Mouse (Mus musculus) thymus, adult 2 months (tissue): ENCODE data around the gene March7. TPM values are rescaled to one million over a fixed set of nuclear protein-coding genes. Genes with fewer than 3 reads are reported as not detected.

ENCODE experiments used
- DNase-seq: peaks from one replicate; pipeline ENCODE4 v3.0.0; 2021
- H3K27ac ChIP-seq: fragments of 200-500 bp; 2 replicates; pipeline ENCODE4 v1.5.1; 2012; ENCODE audit warnings: low read length, control low read depth; ENCODE audit not compliant: control insufficient read depth, insufficient read depth
- H3K27me3 ChIP-seq: fragments of 200-500 bp; 2 replicates; pipeline ENCODE4 v1.6.1; 2012; ENCODE audit warnings: mild to moderate bottlenecking, low read length, moderate library complexity, mixed read lengths; ENCODE audit not compliant: control insufficient read depth, insufficient read depth
- H3K36me3 ChIP-seq: fragments of 200-500 bp; 2 replicates; pipeline ENCODE4 v1.6.1; 2012; ENCODE audit warnings: mild to moderate bottlenecking, low read length, moderate library complexity; ENCODE audit not compliant: control insufficient read depth, insufficient read depth
- H3K4me1 ChIP-seq: fragments of 200-500 bp; replicated peaks from 2 replicates; pipeline ENCODE4 v1.6.1; 2012; ENCODE audit warnings: low read length; ENCODE audit not compliant: control insufficient read depth, insufficient read depth
- H3K4me3 ChIP-seq: fragments of 200-500 bp; 2 replicates; pipeline ENCODE4 v1.5.1; 2012; ENCODE audit warnings: mild to moderate bottlenecking, low read length, control low read depth, moderate library complexity; ENCODE audit not compliant: control insufficient read depth, insufficient read depth
- CTCF ChIP-seq: fragments of 200-500 bp; IDR thresholded peaks from 2 replicates; pipeline ENCODE4 v1.5.1; 2012; ENCODE audit warnings: mild to moderate bottlenecking, control low read depth, low read length, moderate library complexity, borderline replicate concordance; ENCODE audit not compliant: control insufficient read depth, poor library complexity, insufficient read depth; ENCODE audit errors: extremely low read depth
- POLR2A ChIP-seq: fragments of 200-500 bp; IDR thresholded peaks from 2 replicates; pipeline ENCODE4 v1.6.1; 2012; ENCODE audit warnings: mild to moderate bottlenecking, low read length, control low read depth, moderate library complexity; ENCODE audit not compliant: control insufficient read depth, poor library complexity, insufficient read depth; ENCODE audit errors: extremely low read depth
- WGBS: fragments of 180-500 bp; shearing (Covaris S2); methylation state at CpG from one replicate; pipeline ENCODE4 v1.1.7; 2018; 5-methylcytosine and 5-hydroxymethylcytosine counted together
- polyA plus RNA-seq: library from polyadenylated mRNA; depleted of rRNA; stranded (reverse); fragments of >200 nt; gene quantifications from 2 replicates; pipeline ENCODE4 v1.2.3, GENCODE M21; 2012

The March7 gene
- polyA plus RNA-seq, 1 experiment, result 23.3 TPM

DNA sequence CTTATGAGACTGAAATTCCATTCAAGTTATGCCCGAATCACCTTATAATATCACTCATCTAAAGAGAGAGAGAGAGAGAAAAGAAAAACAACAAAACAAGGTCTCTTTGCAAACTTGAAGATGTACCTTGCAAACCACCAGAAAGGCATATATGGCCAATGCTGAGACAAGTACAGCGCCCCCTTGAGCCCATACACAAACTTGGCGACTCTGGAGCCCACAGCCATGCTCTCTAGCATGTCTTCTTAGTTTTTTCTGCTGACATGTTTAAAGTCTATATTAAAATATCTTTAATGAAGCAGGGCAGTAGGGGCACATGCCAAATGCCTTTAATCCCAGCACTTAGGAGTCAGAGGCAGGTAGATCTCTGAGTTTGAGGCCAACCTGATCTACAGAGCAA lies 36.5 kb upstream of the March7 start:
- DNase-seq, result no peak
- H3K36me3 ChIP-seq, result no peaks in the 10 kb centered on the region
- no peak overlapping the region for H3K4me3 ChIP-seq
- no peak overlapping the region for H3K27ac ChIP-seq
- H3K27me3 ChIP-seq, result no peaks in the 10 kb centered on the region
- 69% methylated on average over 3 of the region's 3 CpGs for WGBS
- TF ChIP-seq CTCF, result no peak
- no peak for TF ChIP-seq POLR2A
- H3K4me1 ChIP-seq, result peaks cover 9% of the 10 kb centered on the region

DNA sequence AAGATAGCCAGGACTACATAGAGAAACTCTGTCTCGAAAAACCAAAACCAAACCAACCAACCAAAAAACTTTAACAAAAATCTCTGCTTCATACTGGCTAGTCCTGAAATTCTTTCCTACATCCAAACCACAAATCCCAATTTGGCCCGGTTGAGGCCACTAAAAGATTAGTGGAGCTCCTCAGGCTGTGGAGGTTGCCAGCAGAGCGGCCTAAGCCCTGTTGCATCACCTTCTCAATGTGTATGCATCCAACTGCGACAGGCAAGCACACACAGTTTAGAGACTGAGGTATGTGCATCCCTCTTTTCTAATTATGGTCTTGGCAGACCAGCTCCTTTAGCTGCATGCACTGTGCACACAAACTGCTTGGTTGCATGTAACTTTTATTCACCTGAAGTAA lies 36.1 kb upstream of the March7 start:
- 93% methylated on average over 4 of the region's 4 CpGs for WGBS
- H3K36me3 ChIP-seq, result no peaks in the 10 kb centered on the region
- H3K27me3 ChIP-seq, result no peaks in the 10 kb centered on the region
- H3K4me1 ChIP-seq, result peaks cover 9% of the 10 kb centered on the region
- no peak overlapping the region for H3K4me3 ChIP-seq
- no peak overlapping the region for H3K27ac ChIP-seq
- TF ChIP-seq CTCF, result no peak
- TF ChIP-seq POLR2A, result no peak
- DNase-seq, result no peak

DNA sequence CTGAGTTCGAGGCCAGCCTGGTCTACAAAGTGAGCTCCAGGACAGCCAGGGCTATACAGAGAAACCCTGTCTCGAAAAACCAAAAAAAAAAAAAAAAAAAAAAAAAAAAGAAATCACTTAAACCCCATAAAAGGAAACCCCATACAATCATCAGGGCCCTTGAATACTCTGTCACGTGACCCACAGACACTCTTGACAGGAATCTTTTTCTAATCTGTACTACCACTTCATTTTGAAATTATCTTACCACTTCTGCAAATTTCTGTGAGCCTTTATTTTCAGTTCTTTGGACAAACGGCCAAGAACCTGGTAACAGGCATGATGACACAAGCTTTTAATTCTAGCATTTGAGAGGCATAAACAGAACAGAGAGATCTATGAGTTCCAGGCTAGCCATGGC lies 34.6 kb upstream of the March7 start:
- Histone ChIP-seq H3K27me3 (no peaks in the 10 kb centered on the region), H3K4me1 (peaks cover 9% of the 10 kb centered on the region), H3K27ac (no peak overlapping the region), H3K36me3 (no peaks in the 10 kb centered on the region), H3K4me3 (no peak overlapping the region)
- TF ChIP-seq CTCF, result no peak
- no peak for TF ChIP-seq POLR2A
- DNase-seq, result no peak
- WGBS, result 72% methylated on average over 3 of the region's 4 CpGs

DNA sequence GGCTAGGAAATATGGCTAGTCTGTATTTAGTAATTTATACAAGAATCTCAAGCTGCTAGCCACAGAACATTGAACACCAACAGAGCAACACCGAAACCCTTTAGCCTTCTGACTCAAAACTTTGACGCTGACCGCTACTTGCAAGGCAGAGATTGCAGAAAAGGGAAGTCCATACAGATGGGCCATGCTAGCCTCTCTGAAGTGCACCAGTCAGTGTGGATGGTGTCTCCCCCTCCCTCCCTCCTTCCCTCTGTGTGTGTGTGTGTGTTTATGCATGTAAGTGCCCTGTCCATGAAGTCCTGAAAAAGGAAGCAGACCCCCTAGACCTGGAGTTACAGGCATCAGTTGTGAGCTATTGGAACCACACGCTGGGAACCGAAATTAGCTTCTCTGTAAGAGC lies 33.6 kb upstream of the March7 start:
- H3K36me3 ChIP-seq, result no peaks in the 10 kb centered on the region
- H3K27ac ChIP-seq, result no peak overlapping the region
- no peaks in the 10 kb centered on the region for H3K27me3 ChIP-seq
- no peak for DNase-seq
- H3K4me1 ChIP-seq, result peaks cover 9% of the 10 kb centered on the region
- TF ChIP-seq CTCF (no peak), POLR2A (no peak)
- no peak overlapping the region for H3K4me3 ChIP-seq
- WGBS, result 63% methylated on average over 5 of the region's 5 CpGs

DNA sequence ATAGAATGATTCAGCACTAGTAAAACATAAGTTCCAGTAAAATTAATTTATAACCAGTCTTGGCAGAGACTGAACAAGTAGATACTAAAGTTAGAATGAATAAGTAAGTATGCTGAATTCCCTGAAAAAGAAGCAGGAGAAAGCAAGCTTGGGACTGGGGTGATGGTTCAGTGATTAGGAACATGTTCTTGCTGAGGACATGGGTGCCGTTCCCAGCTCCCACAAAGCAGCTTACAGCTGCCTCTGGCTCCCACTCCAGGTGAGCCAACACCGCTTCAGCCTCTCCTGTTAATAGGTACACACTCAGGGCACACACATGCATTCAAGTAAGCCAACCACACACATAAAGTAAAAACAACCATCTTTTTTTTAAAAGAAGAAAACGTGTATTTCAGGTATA lies 32.2 kb upstream of the March7 start:
- DNase-seq, result no peak
- 97% methylated on average over 3 of the region's 3 CpGs for WGBS
- H3K27ac ChIP-seq, result no peak overlapping the region
- H3K36me3 ChIP-seq, result no peaks in the 10 kb centered on the region
- H3K27me3 ChIP-seq, result no peaks in the 10 kb centered on the region
- peaks cover under 1% of the 10 kb centered on the region for H3K4me1 ChIP-seq
- TF ChIP-seq CTCF (no peak), POLR2A (no peak)
- H3K4me3 ChIP-seq, result no peak overlapping the region

DNA sequence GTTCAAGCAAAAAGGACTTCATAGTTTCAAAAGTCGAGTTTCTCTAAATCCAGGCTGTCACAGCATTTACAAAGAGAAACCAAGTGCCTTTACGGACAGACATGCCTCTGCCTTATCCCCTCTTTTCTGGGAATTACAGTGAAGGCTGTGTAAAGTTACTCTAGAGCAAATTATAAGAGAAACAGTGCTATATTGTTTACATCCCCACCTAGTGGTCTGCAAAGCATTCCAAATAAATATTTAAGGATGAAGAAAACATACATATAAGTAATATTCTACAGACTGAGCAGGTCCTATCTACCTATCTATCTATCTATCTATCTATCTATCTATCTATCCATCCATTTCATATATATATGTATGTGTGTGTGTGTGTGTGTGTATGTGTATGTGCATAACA lies 28.0 kb upstream of the March7 start:
- DNase-seq, result no peak
- Histone ChIP-seq H3K36me3 (no peaks in the 10 kb centered on the region), H3K27me3 (no peaks in the 10 kb centered on the region), H3K4me1 (no peaks in the 10 kb centered on the region), H3K4me3 (no peak overlapping the region), H3K27ac (no peak overlapping the region)
- TF ChIP-seq CTCF (no peak), POLR2A (no peak)
- WGBS, result 57% methylated on average over 2 of the region's 2 CpGs

DNA sequence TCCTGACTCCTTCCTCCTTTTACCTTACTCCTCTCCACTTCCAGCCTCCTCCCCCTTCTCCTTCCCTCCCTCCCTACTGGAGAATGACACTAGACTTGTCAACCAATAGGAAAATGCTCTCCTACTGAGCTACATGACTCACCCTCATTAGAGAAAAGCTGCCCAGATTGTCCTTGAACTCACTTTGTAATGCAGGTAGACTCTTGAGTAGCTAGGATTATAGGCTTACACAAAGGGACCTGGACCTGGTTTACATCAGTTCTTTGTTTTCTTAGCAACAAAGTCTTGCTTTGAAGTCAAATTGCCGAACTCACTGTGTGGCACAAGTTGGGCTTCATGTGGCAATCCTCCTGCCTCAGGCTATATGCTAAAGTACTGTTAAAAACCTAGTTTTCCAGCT lies 12.8 kb upstream of the March7 start:
- no peak for TF ChIP-seq CTCF
- TF ChIP-seq POLR2A, result no peak
- Histone ChIP-seq H3K27ac (no peak overlapping the region), H3K36me3 (no peaks in the 10 kb centered on the region), H3K4me1 (no peaks in the 10 kb centered on the region), H3K27me3 (no peaks in the 10 kb centered on the region), H3K4me3 (no peak overlapping the region)
- 90% methylated on average over 1 of the region's 1 CpGs for WGBS
- DNase-seq, result no peak
